Mouse (Mus musculus) kidney, postnatal 0 days (tissue): ENCODE data around the gene Pofut1. TPM values are rescaled to one million over a fixed set of nuclear protein-coding genes. Genes with fewer than 3 reads are reported as not detected.
A peak's percentile ranks its signal among the peaks of the same experiment; 100 is the strongest.

ENCODE experiments used
- ATAC-seq: fragments of 200-750 bp; cut with Nextera tagmentation; replicated peaks from 2 replicates; pipeline ENCODE4 v1.8.0; 2017; ENCODE audit warnings: low read depth, moderate number of reproducible peaks, moderate TSS enrichment, moderate library complexity; ENCODE audit not compliant: low FRiP score
- DNase-seq: peaks from one replicate; pipeline ENCODE4 v3.0.0-alpha.2; 2016; ENCODE audit warnings: low spot score
- H3K27ac ChIP-seq: fragments of 300-500 bp; sonication (generic); 2 replicates; pipeline ENCODE4 v1.5.1; 2014; ENCODE audit warnings: mild to moderate bottlenecking
- H3K27me3 ChIP-seq: fragments of 300-500 bp; sonication (generic); 2 replicates; pipeline ENCODE4 v1.6.1; 2014; ENCODE audit warnings: low read length, mixed read lengths; ENCODE audit not compliant: insufficient read depth
- H3K36me3 ChIP-seq: fragments of 300-500 bp; sonication (generic); 2 replicates; pipeline ENCODE4 v1.6.1; 2014; ENCODE audit warnings: low read length, mixed read lengths; ENCODE audit not compliant: insufficient read depth
- H3K4me1 ChIP-seq: fragments of 300-500 bp; sonication (generic); replicated peaks from 2 replicates; pipeline ENCODE4 v1.6.1; 2014; ENCODE audit warnings: antibody characterized with exemption, low read length, mixed read lengths; ENCODE audit not compliant: insufficient read depth
- H3K4me2 ChIP-seq: fragments of 300-500 bp; sonication (generic); 2 replicates; pipeline ENCODE4 v1.6.1; 2014; ENCODE audit warnings: mild to moderate bottlenecking, low read length, moderate library complexity, mixed read lengths
- H3K4me3 ChIP-seq: fragments of 300-500 bp; sonication (generic); replicated peaks from 2 replicates; pipeline ENCODE4 v1.5.1; 2014; ENCODE audit warnings: low read depth, low read length
- H3K9ac ChIP-seq: fragments of 300-500 bp; sonication (generic); 2 replicates; pipeline ENCODE4 v1.6.1; 2014; ENCODE audit warnings: low read depth, low read length
- H3K9me3 ChIP-seq: fragments of 300-500 bp; sonication (generic); replicated peaks from 2 replicates; pipeline ENCODE4 v1.6.1; 2016; ENCODE audit warnings: low read length, inconsistent platforms, mixed read lengths
- CTCF ChIP-seq: IDR thresholded peaks from 2 replicates; pipeline ENCODE4 v1.5.1; 2016; ENCODE audit warnings: antibody characterized with exemption, low read depth, mild to moderate bottlenecking, moderate library complexity
- WGBS: fragments of 180-500 bp; shearing (Covaris S2); extraction: QIAGEN DNeasy Blood & Tissue Kit; methylation state at CpG from one replicate; pipeline ENCODE4 v1.1.7; 2014; 5-methylcytosine and 5-hydroxymethylcytosine counted together
- polyA plus RNA-seq: library from polyadenylated mRNA; unstranded; fragments of >200 nt; fragmentation: Nextera tagmentation; extraction: Ambion mirVana; gene quantifications from 2 replicates; pipeline ENCODE4 v1.2.1, GENCODE M21; 2015

Pofut1 gene
- polyA plus RNA-seq, 1 experiment from 2014 or later = 3.6 TPM

GRCm38 (mm10) chr2:153305240-153305639 lies 63.9 kb downstream of the Pofut1 start:
- no peak for ATAC-seq
- no peaks in the 10 kb centered on the region for H3K27me3 ChIP-seq
- no peaks in the 10 kb centered on the region for H3K9me3 ChIP-seq
- no peak for DNase-seq
- no peaks in the 10 kb centered on the region for H3K36me3 ChIP-seq
- no peak overlapping the region for H3K4me3 ChIP-seq
- 59% methylated on average over 6 of the region's 6 CpGs for WGBS
- H3K4me1 ChIP-seq = 0 out of 2 replicates have a peak, but pooled peaks cover 3% of the 10 kb centered on the region
- no peak overlapping the region for H3K9ac ChIP-seq
- no peak overlapping the region for H3K4me2 ChIP-seq
- no peak overlapping the region for H3K27ac ChIP-seq
- no peak for TF ChIP-seq CTCF

GRCm38 (mm10) chr2:153308586-153308985 lies 67.3 kb downstream of the Pofut1 start:
- DNase-seq (no peak), ATAC-seq (no peak)
- H3K27me3 ChIP-seq = no peaks in the 10 kb centered on the region
- H3K4me2 ChIP-seq = no peak overlapping the region
- 0 out of 2 replicates have a peak, but pooled peaks cover 3% of the 10 kb centered on the region for H3K4me1 ChIP-seq
- H3K4me3 ChIP-seq = no peak overlapping the region
- no peak overlapping the region for H3K27ac ChIP-seq
- no peaks in the 10 kb centered on the region for H3K9me3 ChIP-seq
- H3K36me3 ChIP-seq = no peaks in the 10 kb centered on the region
- no peak for TF ChIP-seq CTCF
- H3K9ac ChIP-seq = no peak overlapping the region
- 54% methylated on average over 7 of the region's 7 CpGs for WGBS

GRCm38 (mm10) chr2:153309106-153309505 lies 67.8 kb downstream of the Pofut1 start:
- no peak overlapping the region for H3K4me2 ChIP-seq
- no peak overlapping the region for H3K4me3 ChIP-seq
- no peaks in the 10 kb centered on the region for H3K27me3 ChIP-seq
- no peak for TF ChIP-seq CTCF
- no peak overlapping the region for H3K27ac ChIP-seq
- no peaks in the 10 kb centered on the region for H3K9me3 ChIP-seq
- ATAC-seq = no peak
- WGBS = 45% methylated on average over 8 of the region's 8 CpGs
- H3K4me1 ChIP-seq = 0 out of 2 replicates have a peak, but pooled peaks cover 3% of the 10 kb centered on the region
- H3K9ac ChIP-seq = no peak overlapping the region
- no peak for DNase-seq
- no peaks in the 10 kb centered on the region for H3K36me3 ChIP-seq

GRCm38 (mm10) chr2:153310228-153310627 lies 68.9 kb downstream of the Pofut1 start:
- Histone ChIP-seq H3K27ac (no peak overlapping the region), H3K4me2 (no peak overlapping the region), H3K4me1 (0 out of 2 replicates have a peak, but pooled peaks cover 1% of the 10 kb centered on the region), H3K9me3 (no peaks in the 10 kb centered on the region), H3K9ac (no peak overlapping the region), H3K36me3 (0 out of 2 replicates have a peak, but pooled peaks cover 3% of the 10 kb centered on the region), H3K4me3 (no peak overlapping the region), H3K27me3 (no peaks in the 10 kb centered on the region)
- TF ChIP-seq CTCF = no peak
- 69% methylated on average over 6 of the region's 6 CpGs for WGBS
- DNase-seq = peak; percentile 16
- ATAC-seq = no peak

- no peak for ATAC-seq
- Histone ChIP-seq H3K4me1 (no peaks in the 10 kb centered on the region), H3K27ac (no peak overlapping the region), H3K36me3 (peaks cover 16% of the 10 kb centered on the region; the same call in 1 of the 2 replicates), H3K4me3 (no peak overlapping the region), H3K9ac (no peak overlapping the region), H3K9me3 (no peaks in the 10 kb centered on the region), H3K27me3 (no peaks in the 10 kb centered on the region), H3K4me2 (no peak overlapping the region)
- no peak for DNase-seq
- TF ChIP-seq CTCF = no peak
- WGBS = 85% methylated on average over 9 of the region's 9 CpGs
Observed at GRCm38 (mm10) chr2:153312884-153313283, 71.6 kb downstream of the Pofut1 start.

GRCm38 (mm10) chr2:153318408-153318807 lies 77.1 kb downstream of the Pofut1 start:
- TF ChIP-seq CTCF = no peak
- no peaks in the 10 kb centered on the region for H3K27me3 ChIP-seq
- H3K9me3 ChIP-seq = no peaks in the 10 kb centered on the region
- WGBS = 89% methylated on average over 4 of the region's 4 CpGs
- ATAC-seq = no peak
- peaks cover 25% of the 10 kb centered on the region for H3K36me3 ChIP-seq
- 0 out of 2 replicates have a peak overlapping the region, but pooled peaks have one; percentile 11 for H3K27ac ChIP-seq
- no peak overlapping the region for H3K4me3 ChIP-seq
- no peak for DNase-seq
- no peak overlapping the region for H3K9ac ChIP-seq
- no peaks in the 10 kb centered on the region for H3K4me1 ChIP-seq
- no peak overlapping the region for H3K4me2 ChIP-seq
